ENCODE assay signal across 10 mouse cellular contexts in the genomic region with DNA sequence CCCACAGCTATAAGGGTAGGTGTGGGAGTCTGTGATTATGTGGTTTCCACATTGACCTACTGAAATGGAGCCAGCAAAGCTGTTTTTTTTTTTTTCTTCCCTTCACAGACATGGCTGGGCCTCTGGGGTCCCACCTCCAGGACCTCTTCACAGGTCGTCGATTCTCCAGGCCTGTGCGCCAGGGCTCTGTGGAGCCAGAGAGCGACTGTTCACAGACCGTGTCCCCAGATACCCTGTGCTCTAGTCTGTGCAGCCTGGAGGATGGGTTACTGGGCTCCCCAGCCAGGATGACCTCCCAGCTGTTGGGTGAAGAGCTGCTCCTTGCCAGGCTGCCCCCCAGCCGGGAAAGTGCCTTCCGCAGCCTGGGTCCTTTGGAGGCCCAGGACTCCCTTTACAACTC. TPM values are rescaled to one million over a fixed set of nuclear protein-coding genes. Genes with fewer than 3 reads are reported as not detected.
DNase-seq lines count a peak whose midpoint lies in the region; ATAC-seq and TF ChIP-seq lines count a peak whose summit lies in the region.
"Had no signal": no experiment of that assay in that cellular context is flagged by ENCODE, and none has a peak within 500 bp of the region (broad histone marks: within the 10 kb centered on the region; RNA-seq: fewer than 3 reads in every experiment).

No protein-coding gene starts in this region.

- H3K9ac ChIP-seq in liver, embryonic 13.5 days, result peak overlapping the region; percentile 66
- H3K9ac ChIP-seq in liver, embryonic 11.5 days (ENCODE audit: low read depth, low read length), result no peak overlapping the region
- H3K9ac ChIP-seq in limb, embryonic 13.5 days, result peak overlapping the region; percentile 54
- H3K9ac ChIP-seq in stomach, postnatal 0 days (ENCODE audit: low read length), result 0 out of 2 replicates have a peak overlapping the region, but pooled peaks have one; percentile 18
- H3K9ac ChIP-seq: lung, embryonic 15.5 days had no signal

- H3K4me3 ChIP-seq in liver, embryonic 13.5 days (replicated peaks), result no peak overlapping the region
- H3K4me3 ChIP-seq in liver, embryonic 11.5 days (ENCODE audit: low read depth, low read length), result no peak overlapping the region
- H3K4me3 ChIP-seq in limb, embryonic 13.5 days, result no peak overlapping the region
- H3K4me3 ChIP-seq in stomach, postnatal 0 days (ENCODE audit: low read depth, low read length), result no peak overlapping the region
- H3K4me3 ChIP-seq: lung, embryonic 15.5 days had no signal

- no peak for TF ChIP-seq EP300 in stomach, postnatal 0 days (optimal IDR thresholded peaks at IDR 0.05)

- 75% methylated on average over 7 of the region's 7 CpGs for WGBS in liver, embryonic 13.5 days (ENCODE audit: insufficient replicate concordance)
- WGBS in liver, embryonic 11.5 days, result 65% methylated on average over 7 of the region's 7 CpGs
- WGBS in limb, embryonic 13.5 days, result 40% methylated on average over 7 of the region's 7 CpGs
- WGBS in stomach, postnatal 0 days, result 74% methylated on average over 7 of the region's 7 CpGs

- no peaks in the 10 kb centered on the region for H3K9me3 ChIP-seq in liver, embryonic 13.5 days (replicated peaks)
- H3K9me3 ChIP-seq in liver, embryonic 11.5 days (ENCODE audit: control insufficient read depth, low read length), result no peaks in the 10 kb centered on the region
- H3K9me3 ChIP-seq in limb, embryonic 13.5 days, result no peaks in the 10 kb centered on the region
- no peaks in the 10 kb centered on the region for H3K9me3 ChIP-seq in stomach, postnatal 0 days (ENCODE audit: control insufficient read depth, low read length)
- H3K9me3 ChIP-seq: lung, embryonic 15.5 days had no signal

- ATAC-seq in liver, embryonic 13.5 days (ENCODE audit: low read depth), result no peak
- no peak for ATAC-seq in liver, embryonic 11.5 days (replicated peaks; ENCODE audit: low FRiP score)
- peak; percentile 17; the same call in 1 of the 2 replicates for ATAC-seq in limb, embryonic 13.5 days (ENCODE audit: low FRiP score, low read depth)
- ATAC-seq in stomach, postnatal 0 days (ENCODE audit: low FRiP score, low TSS enrichment), result no peak

- H3K27me3 ChIP-seq in liver, embryonic 13.5 days, result peaks cover 29% of the 10 kb centered on the region
- peaks cover 3% of the 10 kb centered on the region for H3K27me3 ChIP-seq in liver, embryonic 11.5 days (replicated peaks; ENCODE audit: control insufficient read depth, insufficient read depth, low read length)
- H3K27me3 ChIP-seq in limb, embryonic 13.5 days, result no peaks in the 10 kb centered on the region
- no peaks in the 10 kb centered on the region for H3K27me3 ChIP-seq in stomach, postnatal 0 days (ENCODE audit: control insufficient read depth, insufficient read depth, low read length)
- H3K27me3 ChIP-seq: lung, embryonic 15.5 days had no signal

- 0 out of 2 replicates have a peak overlapping the region, but pooled peaks have one; percentile 92 for H3K27ac ChIP-seq in liver, embryonic 13.5 days
- H3K27ac ChIP-seq in liver, embryonic 11.5 days (ENCODE audit: low read depth, low read length), result no peak overlapping the region
- H3K27ac ChIP-seq in limb, embryonic 13.5 days, result peak overlapping the region; percentile 69; the same call in 1 of the 2 replicates
- no peak overlapping the region for H3K27ac ChIP-seq in stomach, postnatal 0 days (replicated peaks)
- H3K27ac ChIP-seq: lung, embryonic 15.5 days had no signal

- peak; percentile 4 for DNase-seq in embryo, embryonic 10.5 days (ENCODE audit: low spot score)
- DNase-seq in embryo, embryonic 9.5 days (ENCODE audit: extremely low spot score), result no peak
- DNase-seq in liver, embryonic 13.5 days, result no peak
- no peak for DNase-seq in liver, embryonic 11.5 days (ENCODE audit: low spot score)
- DNase-seq in stomach, postnatal 0 days (ENCODE audit: low spot score), result no peak
- DNase-seq in gastrocnemius, postnatal 4 days (ENCODE audit: low spot score in 2 of 2), result no peak
- no peak for DNase-seq in testis, postnatal 10 days (ENCODE audit: low spot score)

- no peak overlapping the region for H3K4me2 ChIP-seq in liver, embryonic 13.5 days
- no peak overlapping the region for H3K4me2 ChIP-seq in liver, embryonic 11.5 days
- H3K4me2 ChIP-seq in limb, embryonic 13.5 days (replicated peaks), result peak overlapping the region; percentile 41
- H3K4me2 ChIP-seq in stomach, postnatal 0 days (replicated peaks; ENCODE audit: low read depth), result no peak overlapping the region

- H3K4me1 ChIP-seq in liver, embryonic 13.5 days (replicated peaks), result peaks cover 53% of the 10 kb centered on the region
- H3K4me1 ChIP-seq in liver, embryonic 11.5 days (replicated peaks; ENCODE audit: control insufficient read depth, insufficient read depth, low read length), result peaks cover 47% of the 10 kb centered on the region
- H3K4me1 ChIP-seq in limb, embryonic 13.5 days, result peaks cover 27% of the 10 kb centered on the region
- no peaks in the 10 kb centered on the region for H3K4me1 ChIP-seq in stomach, postnatal 0 days (replicated peaks; ENCODE audit: control insufficient read depth, insufficient read depth)

- TF ChIP-seq CTCF in stomach, postnatal 0 days (IDR thresholded peaks at IDR 0.05; ENCODE audit: low read depth), result no peak

- H3K36me3 ChIP-seq in liver, embryonic 13.5 days, result peaks cover 9% of the 10 kb centered on the region
- peaks cover 4% of the 10 kb centered on the region for H3K36me3 ChIP-seq in liver, embryonic 11.5 days (ENCODE audit: control insufficient read depth, insufficient read depth, low read length)
- peaks cover 42% of the 10 kb centered on the region for H3K36me3 ChIP-seq in limb, embryonic 13.5 days
- peaks cover 3% of the 10 kb centered on the region; the same call in 1 of the 2 replicates for H3K36me3 ChIP-seq in stomach, postnatal 0 days (ENCODE audit: control insufficient read depth, insufficient read depth, low read length)
- H3K36me3 ChIP-seq: lung, embryonic 15.5 days had no signal

RNA-seq across cellular contexts. Expression of gene Fam131a, which starts 8.3 kb away (rescaled TPM):
- polyA plus RNA-seq in liver, embryonic 13.5 days (2015; fragmentation: Nextera tagmentation; extraction: Ambion mirVana), result 1.0 TPM in 2 replicates
- polyA plus RNA-seq in liver, embryonic 11.5 days (2014; fragmentation: Nextera tagmentation; extraction: Ambion mirVana), result 2.1 TPM in 2 replicates
- 8.5 and 10.4 TPM in 2 replicates for polyA plus RNA-seq in limb, embryonic 13.5 days (2015; fragmentation: Nextera tagmentation; extraction: Ambion mirVana)
- polyA plus RNA-seq in stomach, postnatal 0 days (2015; fragmentation: Nextera tagmentation; extraction: Ambion mirVana), result 6.7 and 7.0 TPM in 2 replicates
- 10 to 100 TPM; 40.5 to 44.9 TPM for total RNA-seq in gastrocnemius, postnatal 4 days (2021)
- total RNA-seq: neutrophil, adult 5-6 weeks had no signal

RNA-seq across cellular contexts. Expression of gene Polr2h, which starts 16.1 kb away (rescaled TPM):
- polyA plus RNA-seq in liver, embryonic 13.5 days (2015; fragmentation: Nextera tagmentation; extraction: Ambion mirVana), result 59.1 and 64.7 TPM in 2 replicates
- 124 and 127 TPM in 2 replicates for polyA plus RNA-seq in liver, embryonic 11.5 days (2014; fragmentation: Nextera tagmentation; extraction: Ambion mirVana)
- 117 and 118 TPM in 2 replicates for polyA plus RNA-seq in limb, embryonic 13.5 days (2015; fragmentation: Nextera tagmentation; extraction: Ambion mirVana)
- 59.5 and 60.4 TPM in 2 replicates for polyA plus RNA-seq in stomach, postnatal 0 days (2015; fragmentation: Nextera tagmentation; extraction: Ambion mirVana)
- 10 to 100 TPM; 20.1 to 20.6 TPM for total RNA-seq in gastrocnemius, postnatal 4 days (2021)

RNA-seq across cellular contexts. Expression of gene Clcn2, which starts 16.2 kb away (rescaled TPM):
- 7.4 and 7.6 TPM in 2 replicates for polyA plus RNA-seq in liver, embryonic 13.5 days (2015; fragmentation: Nextera tagmentation; extraction: Ambion mirVana)
- 14.4 and 15.3 TPM in 2 replicates for polyA plus RNA-seq in liver, embryonic 11.5 days (2014; fragmentation: Nextera tagmentation; extraction: Ambion mirVana)
- polyA plus RNA-seq in limb, embryonic 13.5 days (2015; fragmentation: Nextera tagmentation; extraction: Ambion mirVana), result 23.3 and 23.5 TPM in 2 replicates
- polyA plus RNA-seq in stomach, postnatal 0 days (2015; fragmentation: Nextera tagmentation; extraction: Ambion mirVana), result 8.4 and 10.7 TPM in 2 replicates
- 1 to 10 TPM; 4.5 to 4.9 TPM for total RNA-seq in gastrocnemius, postnatal 4 days (2021)

RNA-seq across cellular contexts. Expression of gene Chrd, which starts 31.6 kb away (rescaled TPM):
- 0.31 and 0.38 TPM in 2 replicates for polyA plus RNA-seq in liver, embryonic 13.5 days (2015; fragmentation: Nextera tagmentation; extraction: Ambion mirVana)
- polyA plus RNA-seq in liver, embryonic 11.5 days (2014; fragmentation: Nextera tagmentation; extraction: Ambion mirVana), result 0.77 and 0.93 TPM in 2 replicates
- polyA plus RNA-seq in limb, embryonic 13.5 days (2015; fragmentation: Nextera tagmentation; extraction: Ambion mirVana), result 9.1 and 9.3 TPM in 2 replicates
- 2.9 and 3.9 TPM in 2 replicates for polyA plus RNA-seq in stomach, postnatal 0 days (2015; fragmentation: Nextera tagmentation; extraction: Ambion mirVana)
- 10 to 100 TPM; 10.6 to 10.7 TPM for total RNA-seq in gastrocnemius, postnatal 4 days (2021)
- total RNA-seq: neutrophil, adult 5-6 weeks had no signal

RNA-seq across cellular contexts. Expression of gene Thpo, which starts 33.0 kb away (rescaled TPM):
- polyA plus RNA-seq in liver, embryonic 13.5 days (2015; fragmentation: Nextera tagmentation; extraction: Ambion mirVana), result 3.2 and 4.0 TPM in 2 replicates
- 4.1 and 4.3 TPM in 2 replicates for polyA plus RNA-seq in liver, embryonic 11.5 days (2014; fragmentation: Nextera tagmentation; extraction: Ambion mirVana)
- 0.66 and 0.74 TPM in 2 replicates for polyA plus RNA-seq in limb, embryonic 13.5 days (2015; fragmentation: Nextera tagmentation; extraction: Ambion mirVana)
- 0.40 and 0.42 TPM in 2 replicates for polyA plus RNA-seq in stomach, postnatal 0 days (2015; fragmentation: Nextera tagmentation; extraction: Ambion mirVana)
- 1 to 10 TPM; 1.5 to 1.7 TPM for total RNA-seq in gastrocnemius, postnatal 4 days (2021)
- total RNA-seq: neutrophil, adult 5-6 weeks had no signal

Comparison
In these comparisons a context has a peak if more than half of its experiments do, and no peak if none do; other contexts are left out.
1. H3K27ac ChIP-seq: peak in liver, embryonic 13.5 days (single experiment) and limb, embryonic 13.5 days (single experiment); none in liver, embryonic 11.5 days (single experiment) and stomach, postnatal 0 days (single experiment).